Mouse (Mus musculus) gastrocnemius, postnatal 14 days (tissue): ENCODE measurements around the gene Prtn3. TPM values are rescaled to one million over a fixed set of nuclear protein-coding genes. Genes with fewer than 3 reads are reported as not detected.

ENCODE experiments used
- DNase-seq: peaks from one replicate; pipeline ENCODE4 v3.0.0; 2021; ENCODE audit warnings: mixed read lengths
- intact Hi-C: fragments of 180-260 bp; cut with DNase I; formaldehyde crosslinking; loops from one replicate; pipeline ENCODE4 v1.15.1; 2025; ENCODE audit warnings: low total_unique reads
- total RNA-seq, 2 experiments: library from RNA; stranded (reverse); gene quantifications; 2 replicates each; pipeline ENCODE4 v1.2.3; 2021

Prtn3 gene
- total RNA-seq, 2 experiments from 2014 or later = not detected

- no peak for DNase-seq
- intact Hi-C loops = loop anchor here (5.0 kb wide), 1 partner anchor 36 kb away; no protein-coding TSS in a partner anchor
Measured at GRCm38 (mm10) chr10:79918231-79919078, 44.2 kb downstream of the Prtn3 start.

- DNase-seq = no peak
- intact Hi-C loops = loop anchor here (5.0 kb wide), 1 partner anchor 37 kb away; no protein-coding TSS in a partner anchor
Measured at GRCm38 (mm10) chr10:79919251-79919849, 45.1 kb downstream of the Prtn3 start.

GRCm38 (mm10) chr10:79920056-79920890 is 46.0 kb downstream of the Prtn3 start:
- intact Hi-C loops = loop anchor here (5.0 kb wide), 1 partner anchor 88 kb away; no protein-coding TSS in a partner anchor
- no peak for DNase-seq

GRCm38 (mm10) chr10:79920958-79921535 is 46.8 kb downstream of the Prtn3 start, which contains the start of gene R3hdm4:
TSS of gene R3hdm4 (minus strand) at chr10:79921208.
- intact Hi-C loops = loop anchor here (5.0 kb wide), 1 partner anchor 89 kb away; no protein-coding TSS in a partner anchor
- no peak for DNase-seq

GRCm38 (mm10) chr10:79921572-79921971 is 47.3 kb downstream of the Prtn3 start:
- intact Hi-C loops = loop anchor here (5.0 kb wide), 1 partner anchor 89 kb away; no protein-coding TSS in a partner anchor
- DNase-seq = no peak

GRCm38 (mm10) chr10:79924998-79925784 is 50.9 kb downstream of the Prtn3 start:
- intact Hi-C loops = loop anchor here (2.0 to 5.0 kb wide), 3 partner anchors 30 to 93 kb away; no protein-coding TSS in a partner anchor
- peak; percentile 87 for DNase-seq

GRCm38 (mm10) chr10:79925785-79926490 is 51.7 kb downstream of the Prtn3 start:
- DNase-seq = no peak
- intact Hi-C loops = loop anchor here (2.0 kb wide), 2 partner anchors 31 kb away; no protein-coding TSS in a partner anchor

- DNase-seq = peak; percentile 86
- intact Hi-C loops = no loop called here
Measured at GRCm38 (mm10) chr10:79926491-79927323, 52.4 kb downstream of the Prtn3 start, which contains the start of gene Arid3a. TSS of gene Arid3a (plus strand) at chr10:79927043.

GRCm38 (mm10) chr10:79927324-79928029 is 53.2 kb downstream of the Prtn3 start:
- intact Hi-C loops = no loop called here
- peak; percentile 39 for DNase-seq

- intact Hi-C loops = no loop called here
- DNase-seq = no peak
Measured at GRCm38 (mm10) chr10:79928030-79928694, 53.9 kb downstream of the Prtn3 start.

GRCm38 (mm10) chr10:79928907-79929701 is 54.8 kb downstream of the Prtn3 start:
- intact Hi-C loops = no loop called here
- no peak for DNase-seq

- DNase-seq = no peak
- intact Hi-C loops = no loop called here
Measured at GRCm38 (mm10) chr10:79929967-79930825, 55.9 kb downstream of the Prtn3 start.

- no peak for DNase-seq
- intact Hi-C loops = no loop called here
Measured at GRCm38 (mm10) chr10:79930826-79931186, 56.5 kb downstream of the Prtn3 start.

- no peak for DNase-seq
- intact Hi-C loops = no loop called here
Measured at GRCm38 (mm10) chr10:79931797-79932196, 57.5 kb downstream of the Prtn3 start.
